Mouse (Mus musculus): ENCODE results near the gene Zfhx3. TPM values are rescaled to one million over a fixed set of nuclear protein-coding genes. Genes with fewer than 3 reads are reported as not detected.
A peak's percentile ranks its signal among the peaks of the same experiment; 100 is the strongest.

Zfhx3 gene
- polyA plus RNA-seq, 1 experiment from 2014 or later = 22.8 TPM

DNA sequence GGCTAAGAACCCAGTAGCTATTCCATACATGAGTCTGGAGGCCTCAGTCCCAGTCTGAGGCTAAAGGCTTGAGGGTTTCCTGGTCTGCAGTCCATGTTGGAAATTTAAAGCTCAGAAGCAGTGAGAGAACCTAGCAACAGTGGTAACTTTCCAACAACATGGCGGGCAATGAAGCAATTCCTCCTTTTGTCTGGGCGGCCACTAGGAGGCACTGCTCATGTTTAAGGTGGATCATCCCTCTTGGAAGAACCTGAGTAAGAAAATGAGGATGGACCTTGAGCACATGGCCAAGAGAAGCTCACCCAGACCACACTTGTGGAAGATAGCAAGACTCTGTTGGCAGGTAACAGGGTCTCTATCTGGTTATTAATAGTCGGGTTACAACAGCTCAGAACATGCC lies 527.8 kb downstream of the Zfhx3 start:
- Histone ChIP-seq H3K4me1 (peaks cover 36% of the 10 kb centered on the region), H3K4me3 (replicated peaks) (no peak overlapping the region), H3K36me3 (no peaks in the 10 kb centered on the region), H3K27me3 (replicated peaks) (no peaks in the 10 kb centered on the region), H3K4me2 (no peak overlapping the region), H3K9ac (replicated peaks) (no peak overlapping the region), H3K9me3 (replicated peaks) (no peaks in the 10 kb centered on the region), H3K27ac (replicated peaks) (no peak overlapping the region)
- WGBS = 96% methylated on average over 3 of the region's 3 CpGs
- ATAC-seq (ENCODE audit: low FRiP score) = no peak

DNA sequence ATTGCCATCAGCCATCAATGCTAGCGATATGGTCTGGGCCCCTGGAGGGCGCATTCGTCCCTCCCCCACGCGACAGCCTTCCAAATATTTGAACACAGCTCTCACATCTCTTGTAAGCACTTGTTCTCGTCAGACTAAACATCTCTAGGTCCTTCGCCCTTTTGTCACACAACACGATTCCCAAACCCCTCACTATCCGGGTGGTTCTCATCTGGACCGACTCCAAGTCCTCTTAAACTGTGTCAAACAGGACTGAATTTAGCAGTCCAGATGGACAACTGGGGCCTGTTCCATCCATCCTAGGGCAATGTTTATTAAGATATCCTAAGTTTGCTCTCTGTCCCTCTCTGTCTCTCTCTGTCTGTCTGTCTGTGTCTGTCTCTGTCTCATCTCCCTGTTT lies 532.1 kb downstream of the Zfhx3 start:
- H3K27ac ChIP-seq (replicated peaks) = no peak overlapping the region
- no peak overlapping the region for H3K4me2 ChIP-seq
- H3K9ac ChIP-seq (replicated peaks) = no peak overlapping the region
- no peak for ATAC-seq (ENCODE audit: low FRiP score)
- no peaks in the 10 kb centered on the region for H3K36me3 ChIP-seq
- H3K9me3 ChIP-seq (replicated peaks) = no peaks in the 10 kb centered on the region
- 88% methylated on average over 10 of the region's 10 CpGs for WGBS
- no peaks in the 10 kb centered on the region for H3K27me3 ChIP-seq (replicated peaks)
- H3K4me1 ChIP-seq = peaks cover 3% of the 10 kb centered on the region; the same call in 1 of the 2 replicates
- no peak overlapping the region for H3K4me3 ChIP-seq (replicated peaks)

DNA sequence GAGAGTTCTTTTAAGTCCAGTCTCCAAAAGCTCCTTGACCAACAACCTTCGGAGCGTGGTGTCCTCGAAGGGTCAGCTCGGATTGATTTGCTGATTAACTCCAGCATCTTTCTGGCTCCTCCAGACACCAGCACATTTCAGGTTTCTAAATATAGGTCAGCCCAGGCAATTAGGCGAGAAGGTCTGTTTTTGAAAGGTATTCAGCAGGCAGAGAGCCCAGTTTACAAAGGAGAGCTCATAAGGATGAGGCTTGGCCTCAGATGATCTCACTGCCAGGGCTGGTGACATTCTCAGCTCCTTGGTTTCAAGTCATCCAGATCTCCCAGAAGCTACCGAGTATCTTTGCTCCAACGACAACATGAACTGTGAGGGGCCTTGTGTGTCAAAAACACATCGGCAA lies 535.7 kb downstream of the Zfhx3 start:
- H3K9ac ChIP-seq (replicated peaks) = no peak overlapping the region
- H3K4me1 ChIP-seq = peaks cover 15% of the 10 kb centered on the region
- H3K4me2 ChIP-seq = no peak overlapping the region
- no peaks in the 10 kb centered on the region for H3K36me3 ChIP-seq
- no peaks in the 10 kb centered on the region for H3K27me3 ChIP-seq (replicated peaks)
- no peak overlapping the region for H3K27ac ChIP-seq (replicated peaks)
- H3K9me3 ChIP-seq (replicated peaks) = no peaks in the 10 kb centered on the region
- 94% methylated on average over 8 of the region's 8 CpGs for WGBS
- no peak for ATAC-seq (ENCODE audit: low FRiP score)
- H3K4me3 ChIP-seq (replicated peaks) = no peak overlapping the region

DNA sequence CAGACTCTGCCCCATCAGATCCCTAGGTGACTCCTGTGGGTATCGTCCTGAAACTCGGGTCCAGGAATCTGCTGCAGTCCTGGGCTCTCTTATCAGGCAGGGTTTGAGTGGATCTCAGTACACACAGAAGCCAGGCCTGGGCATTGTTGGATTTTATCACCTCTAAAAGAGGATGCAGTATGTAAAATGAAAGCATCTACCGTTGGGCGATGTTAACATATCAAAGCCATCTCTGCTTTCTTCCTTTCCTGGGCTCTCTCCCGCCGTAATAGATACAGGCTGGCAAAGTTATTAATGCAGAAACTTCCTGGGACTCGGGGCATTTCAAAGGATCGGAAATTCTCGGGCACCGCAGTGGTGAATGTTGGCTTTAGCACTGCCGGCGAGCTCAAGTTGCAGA lies 537.7 kb downstream of the Zfhx3 start:
- ATAC-seq (ENCODE audit: low FRiP score) = no peak
- H3K27ac ChIP-seq (replicated peaks) = 0 out of 2 replicates have a peak overlapping the region, but pooled peaks have one; percentile 11
- no peaks in the 10 kb centered on the region for H3K36me3 ChIP-seq
- peaks cover 15% of the 10 kb centered on the region for H3K4me1 ChIP-seq
- H3K4me3 ChIP-seq (replicated peaks) = no peak overlapping the region
- H3K9ac ChIP-seq (replicated peaks) = no peak overlapping the region
- no peaks in the 10 kb centered on the region for H3K9me3 ChIP-seq (replicated peaks)
- no peaks in the 10 kb centered on the region for H3K27me3 ChIP-seq (replicated peaks)
- 63% methylated on average over 12 of the region's 12 CpGs for WGBS
- H3K4me2 ChIP-seq = no peak overlapping the region

DNA sequence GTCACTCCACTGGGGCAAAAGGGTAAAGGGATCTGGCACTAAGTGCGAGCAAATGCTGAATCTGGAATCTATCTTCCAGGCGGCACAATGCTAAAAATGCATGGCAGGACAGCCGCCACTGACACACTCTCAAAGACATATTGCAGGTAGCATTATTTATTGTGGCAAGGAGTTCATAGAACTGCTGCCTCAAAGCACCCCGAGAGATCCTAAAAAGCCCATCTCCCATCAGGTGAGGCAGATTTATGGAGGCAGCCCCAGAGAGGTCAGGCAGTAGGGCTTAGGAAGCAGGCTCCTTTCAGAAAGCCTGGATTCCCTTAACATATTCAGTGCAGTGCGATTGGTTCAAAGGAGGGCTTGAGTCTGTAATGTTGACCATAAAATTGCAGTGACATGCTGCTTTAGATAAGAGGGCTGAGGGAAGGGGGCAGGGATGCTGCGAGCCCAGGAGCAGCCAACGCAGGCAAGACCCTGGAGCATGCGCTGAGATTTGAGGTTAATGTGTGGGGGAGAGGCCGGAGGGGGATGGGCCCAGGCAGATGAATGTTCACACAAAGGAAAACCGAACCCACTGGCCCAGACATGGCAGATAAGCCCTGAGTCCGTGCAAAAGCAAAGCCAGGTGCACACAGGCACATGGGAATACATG lies 538.8 kb downstream of the Zfhx3 start:
- Histone ChIP-seq H3K9me3 (replicated peaks) (no peaks in the 10 kb centered on the region), H3K27me3 (replicated peaks) (no peaks in the 10 kb centered on the region), H3K27ac (replicated peaks) (peak overlapping the region; percentile 75), H3K9ac (replicated peaks) (0 out of 2 replicates have a peak overlapping the region, but pooled peaks have one; percentile 14), H3K4me2 (no peak overlapping the region), H3K4me1 (peaks cover 15% of the 10 kb centered on the region), H3K4me3 (replicated peaks) (no peak overlapping the region), H3K36me3 (no peaks in the 10 kb centered on the region)
- WGBS = 18% methylated on average over 11 of the region's 11 CpGs
- ATAC-seq (ENCODE audit: low FRiP score) = peak; percentile 87

DNA sequence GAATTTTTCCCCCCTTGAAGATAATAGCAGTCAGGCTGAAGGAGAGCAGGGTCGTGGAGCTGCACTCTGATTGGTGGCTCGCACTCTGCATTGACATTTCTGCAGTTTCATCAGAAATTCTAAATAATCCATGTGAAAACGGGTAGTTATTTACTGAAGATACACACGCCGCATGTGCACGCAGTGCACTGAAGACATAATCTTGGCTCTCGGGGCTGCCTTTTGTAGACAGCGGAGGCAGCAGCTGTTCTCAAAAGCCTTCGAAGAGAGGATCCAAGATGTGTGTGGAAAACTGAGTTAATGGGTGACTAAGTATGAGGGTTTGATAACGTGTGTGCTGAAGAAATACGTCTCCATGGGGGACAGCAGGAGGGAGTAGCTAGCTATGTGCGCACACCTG lies 553.7 kb downstream of the Zfhx3 start:
- peak overlapping the region; percentile 60 for H3K27ac ChIP-seq (replicated peaks)
- no peak overlapping the region for H3K9ac ChIP-seq (replicated peaks)
- H3K9me3 ChIP-seq (replicated peaks) = no peaks in the 10 kb centered on the region
- H3K36me3 ChIP-seq = no peaks in the 10 kb centered on the region
- no peak overlapping the region for H3K4me3 ChIP-seq (replicated peaks)
- 64% methylated on average over 12 of the region's 12 CpGs for WGBS
- no peak for ATAC-seq (ENCODE audit: low FRiP score)
- no peak overlapping the region for H3K4me2 ChIP-seq
- no peaks in the 10 kb centered on the region for H3K27me3 ChIP-seq (replicated peaks)
- peaks cover 21% of the 10 kb centered on the region; the same call in 1 of the 2 replicates for H3K4me1 ChIP-seq

DNA sequence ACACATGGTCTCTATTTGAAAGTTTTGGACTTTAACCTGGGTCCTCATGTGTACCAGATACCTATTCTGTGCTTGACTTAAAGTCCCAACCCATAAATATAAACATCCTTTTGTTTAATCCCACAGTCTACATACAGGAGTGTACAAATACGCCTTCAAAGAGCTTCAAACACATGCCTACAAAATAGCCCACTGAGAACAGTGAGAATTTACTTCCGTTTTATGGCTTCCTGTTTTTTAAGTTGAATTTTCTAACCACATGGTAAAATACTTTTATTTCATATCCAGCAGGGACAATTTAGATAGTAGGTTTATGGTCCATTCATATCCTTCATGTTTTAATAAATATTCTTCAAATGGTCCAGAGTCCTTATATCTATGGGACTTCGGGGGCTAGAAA lies 564.3 kb downstream of the Zfhx3 start:
- H3K9me3 ChIP-seq (replicated peaks) = no peaks in the 10 kb centered on the region
- H3K36me3 ChIP-seq = no peaks in the 10 kb centered on the region
- H3K9ac ChIP-seq (replicated peaks) = no peak overlapping the region
- no peak overlapping the region for H3K4me2 ChIP-seq
- no peak overlapping the region for H3K4me3 ChIP-seq (replicated peaks)
- WGBS = 72% methylated on average over 3 of the region's 3 CpGs
- no peak for ATAC-seq (ENCODE audit: low FRiP score)
- H3K4me1 ChIP-seq = peaks cover 6% of the 10 kb centered on the region
- no peak overlapping the region for H3K27ac ChIP-seq (replicated peaks)
- H3K27me3 ChIP-seq (replicated peaks) = peaks cover 24% of the 10 kb centered on the region

DNA sequence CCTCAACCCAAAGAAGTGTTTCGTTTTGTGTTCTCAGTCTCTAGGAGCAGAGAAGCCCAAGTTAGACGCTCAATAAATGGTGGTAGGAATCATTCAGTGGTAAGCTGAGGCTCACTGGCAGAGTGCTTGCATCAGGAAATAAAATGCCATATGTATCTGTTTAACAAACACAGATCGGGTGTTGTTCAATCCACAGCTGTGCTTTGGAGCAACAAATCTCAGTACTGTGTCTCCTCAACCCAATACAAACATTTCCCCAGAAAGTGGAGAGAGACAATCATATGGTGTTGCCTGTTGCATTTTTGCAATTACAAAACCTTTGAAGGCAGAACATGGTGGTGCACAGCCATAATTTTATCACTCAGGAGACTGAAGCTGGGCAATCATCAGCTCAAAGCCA lies 565.3 kb downstream of the Zfhx3 start:
- H3K9ac ChIP-seq (replicated peaks) = no peak overlapping the region
- no peaks in the 10 kb centered on the region for H3K36me3 ChIP-seq
- no peak overlapping the region for H3K4me2 ChIP-seq
- WGBS = 86% methylated on average over 3 of the region's 3 CpGs
- H3K27me3 ChIP-seq (replicated peaks) = peaks cover 27% of the 10 kb centered on the region
- H3K4me1 ChIP-seq = peaks cover 6% of the 10 kb centered on the region
- H3K27ac ChIP-seq (replicated peaks) = no peak overlapping the region
- no peak overlapping the region for H3K4me3 ChIP-seq (replicated peaks)
- no peak for ATAC-seq (ENCODE audit: low FRiP score)
- H3K9me3 ChIP-seq (replicated peaks) = no peaks in the 10 kb centered on the region

DNA sequence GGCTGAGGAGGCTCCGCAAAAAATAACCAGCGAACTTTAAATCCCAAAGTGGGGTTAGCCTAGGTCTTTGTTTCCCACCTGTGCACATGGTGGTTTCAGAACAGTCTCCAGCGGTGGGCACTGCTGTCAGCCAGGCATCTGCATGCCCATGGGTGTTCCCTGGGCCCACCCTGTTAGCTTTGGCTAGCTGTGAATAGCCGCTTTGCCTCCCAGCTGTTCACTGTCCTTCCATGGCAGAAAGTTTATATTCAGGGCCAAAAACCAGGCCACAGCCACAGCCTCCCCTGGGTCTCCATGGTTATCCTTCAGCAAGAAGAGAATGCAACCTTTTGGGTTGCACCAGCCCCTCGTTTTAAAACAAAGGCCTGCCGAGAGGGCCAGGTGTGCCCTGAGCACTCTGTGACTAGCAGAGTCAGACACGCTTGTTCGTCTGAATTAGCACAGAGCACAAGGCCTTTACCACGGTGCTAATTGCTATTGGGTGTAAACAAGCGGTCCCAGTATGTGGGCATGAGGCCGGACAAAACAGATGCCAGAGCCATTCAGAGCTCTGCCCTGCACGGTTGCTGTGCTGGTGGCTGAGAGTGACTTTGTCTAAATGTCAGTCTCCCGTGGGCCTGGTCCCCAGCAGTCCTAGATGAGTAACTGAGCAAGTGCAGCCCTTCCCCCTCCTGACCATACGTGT lies 568.3 kb downstream of the Zfhx3 start:
- Histone ChIP-seq H3K9ac (replicated peaks) (no peak overlapping the region), H3K4me2 (no peak overlapping the region), H3K4me1 (peaks cover 6% of the 10 kb centered on the region), H3K9me3 (replicated peaks) (no peaks in the 10 kb centered on the region), H3K36me3 (no peaks in the 10 kb centered on the region), H3K4me3 (replicated peaks) (no peak overlapping the region), H3K27me3 (replicated peaks) (peaks cover 35% of the 10 kb centered on the region), H3K27ac (replicated peaks) (0 out of 2 replicates have a peak overlapping the region, but pooled peaks have one; percentile 0)
- WGBS = 22% methylated on average over 14 of the region's 14 CpGs
- ATAC-seq (ENCODE audit: low FRiP score) = peak; percentile 57

DNA sequence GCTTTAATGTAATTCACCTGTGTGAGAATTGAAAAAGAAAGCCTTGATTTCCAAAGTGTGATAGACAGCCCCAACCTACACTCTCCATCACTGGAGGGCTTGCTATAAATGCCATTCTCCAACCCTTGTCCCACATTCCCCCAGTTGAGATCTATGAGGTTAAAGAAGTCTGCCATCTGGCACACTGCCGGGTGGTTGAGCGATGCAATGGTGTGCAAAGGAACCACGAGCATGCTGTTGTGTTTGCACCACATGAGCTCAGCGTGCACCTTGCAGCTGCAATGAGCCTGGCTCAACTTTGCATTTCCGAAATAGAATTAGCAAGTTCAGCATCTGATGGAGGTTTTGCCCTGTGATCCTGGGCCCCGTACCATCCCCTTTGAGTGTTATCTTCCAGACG lies 575.7 kb downstream of the Zfhx3 start:
- no peak overlapping the region for H3K4me2 ChIP-seq
- H3K36me3 ChIP-seq = no peaks in the 10 kb centered on the region
- WGBS = 88% methylated on average over 7 of the region's 7 CpGs
- peaks cover 14% of the 10 kb centered on the region for H3K27me3 ChIP-seq (replicated peaks)
- no peaks in the 10 kb centered on the region for H3K9me3 ChIP-seq (replicated peaks)
- H3K4me1 ChIP-seq = no peaks in the 10 kb centered on the region
- no peak overlapping the region for H3K9ac ChIP-seq (replicated peaks)
- ATAC-seq (ENCODE audit: low FRiP score) = no peak
- no peak overlapping the region for H3K4me3 ChIP-seq (replicated peaks)
- no peak overlapping the region for H3K27ac ChIP-seq (replicated peaks)

DNA sequence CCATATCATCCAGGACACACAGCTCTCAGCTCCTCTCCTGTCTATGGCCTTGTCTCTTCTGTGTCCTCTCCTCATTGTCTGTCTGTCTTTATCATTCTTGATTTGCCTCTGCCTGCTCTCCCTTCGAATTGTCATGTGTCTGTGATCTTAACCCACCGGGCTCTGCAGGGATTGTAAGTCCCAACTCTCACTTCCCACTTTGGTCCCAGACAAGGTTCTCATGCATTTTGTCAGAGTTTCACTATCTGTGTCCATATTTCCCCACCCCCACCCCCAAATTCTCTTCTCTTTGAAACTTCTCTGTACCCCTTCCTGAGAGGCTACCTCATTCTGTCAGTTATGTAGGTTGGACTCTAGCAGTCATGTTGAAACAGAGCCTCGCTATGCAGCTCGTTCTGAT lies 579.6 kb downstream of the Zfhx3 start:
- no peaks in the 10 kb centered on the region for H3K27me3 ChIP-seq (replicated peaks)
- no peaks in the 10 kb centered on the region for H3K9me3 ChIP-seq (replicated peaks)
- no peaks in the 10 kb centered on the region for H3K36me3 ChIP-seq
- H3K4me3 ChIP-seq (replicated peaks) = no peak overlapping the region
- H3K9ac ChIP-seq (replicated peaks) = no peak overlapping the region
- no peak for ATAC-seq (ENCODE audit: low FRiP score)
- H3K4me2 ChIP-seq = no peak overlapping the region
- no peaks in the 10 kb centered on the region for H3K4me1 ChIP-seq
- H3K27ac ChIP-seq (replicated peaks) = no peak overlapping the region
- 87% methylated on average over 4 of the region's 4 CpGs for WGBS

DNA sequence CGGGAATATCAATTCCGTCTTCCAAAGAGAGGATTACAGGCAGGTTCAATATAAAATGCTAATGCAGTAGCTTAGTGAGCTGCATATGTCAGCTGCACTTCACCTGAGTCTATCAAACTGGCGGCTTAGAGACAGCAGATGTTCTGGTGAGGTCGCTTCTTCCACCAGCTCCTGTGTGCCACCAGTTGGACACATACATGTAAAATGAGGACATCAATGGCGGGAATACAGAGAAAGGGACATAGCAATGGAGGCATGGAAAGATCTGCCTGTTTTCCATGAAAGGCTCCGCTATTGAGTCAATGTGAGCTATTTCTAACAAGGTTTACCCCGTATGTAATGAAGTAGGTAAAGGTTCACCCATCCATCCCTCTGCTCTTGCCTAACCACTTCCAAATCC lies 587.0 kb downstream of the Zfhx3 start:
- Histone ChIP-seq H3K4me3 (replicated peaks) (no peak overlapping the region), H3K36me3 (no peaks in the 10 kb centered on the region), H3K9me3 (replicated peaks) (no peaks in the 10 kb centered on the region), H3K4me1 (peaks cover 3% of the 10 kb centered on the region; the same call in 1 of the 2 replicates), H3K4me2 (no peak overlapping the region), H3K9ac (replicated peaks) (no peak overlapping the region), H3K27me3 (replicated peaks) (no peaks in the 10 kb centered on the region), H3K27ac (replicated peaks) (no peak overlapping the region)
- WGBS = 80% methylated on average over 7 of the region's 7 CpGs
- no peak for ATAC-seq (ENCODE audit: low FRiP score)
